ENCODE assay signal across 26 mouse cellular contexts in the genomic region with DNA sequence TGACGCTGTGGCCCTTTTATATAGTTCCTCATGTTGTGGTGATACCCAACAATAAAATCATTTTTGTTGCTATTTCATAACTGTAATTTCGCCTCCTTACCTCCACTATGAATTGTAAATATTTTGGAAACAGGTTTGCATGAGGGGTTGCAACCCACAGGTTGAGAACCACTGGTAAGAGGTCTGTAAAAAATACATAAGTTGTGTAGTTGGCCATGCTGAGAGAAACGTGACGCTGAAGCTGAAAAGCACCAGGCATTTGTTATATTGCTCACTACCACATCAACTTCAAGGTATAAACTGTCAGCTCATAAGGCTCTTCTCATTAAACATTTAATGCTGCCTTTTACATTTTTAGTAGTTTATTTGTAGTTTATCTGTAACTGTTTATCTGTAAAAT. TPM values are rescaled to one million over a fixed set of nuclear protein-coding genes. Genes with fewer than 3 reads are reported as not detected.
DNase-seq lines count a peak whose midpoint lies in the region; ATAC-seq and TF ChIP-seq lines count a peak whose summit lies in the region.
"Had no signal": no experiment of that assay in that cellular context is flagged by ENCODE, and none has a peak within 500 bp of the region (broad histone marks: within the 10 kb centered on the region; RNA-seq: fewer than 3 reads in every experiment).

No protein-coding gene starts in this region.

- DNase-seq in heart, adult 2 months: no peak
- DNase-seq in heart, postnatal 25 days (ENCODE audit: low spot score): no peak
- DNase-seq in heart, adult 8-10 months (ENCODE audit: low spot score): no peak
- DNase-seq in midbrain, embryonic 11.5 days (ENCODE audit: low spot score, missing footprints): peak; percentile 53
- DNase-seq: adrenal gland, postnatal 10 days; adrenal gland, postnatal 36 days; B cell, adult 2 months; cerebellum, adult 18-20 months; cerebellum, adult 9-10 months; cerebellum, postnatal 14 days; gastrocnemius, postnatal 14 days; heart, postnatal 10 days; heart, postnatal 4 days; kidney, adult 18-20 months had no signal

- no peak overlapping the region for H3K4me3 ChIP-seq in heart, adult 2 months
- H3K4me3 ChIP-seq in heart, embryonic 16.5 days (ENCODE audit: low read length): no peak overlapping the region
- H3K4me3 ChIP-seq in midbrain, embryonic 11.5 days (ENCODE audit: low read depth, low read length): no peak overlapping the region
- H3K4me3 ChIP-seq in midbrain, embryonic 16.5 days (ENCODE audit: low read depth, low read length): no peak overlapping the region
- H3K4me3 ChIP-seq: forebrain, embryonic 10.5 days; forebrain, embryonic 13.5 days had no signal

- intact Hi-C loops in heart, adult 2 months (cut with DNase I): loop anchor here (10.0 kb wide), 1 partner anchor 259 kb away; no protein-coding TSS in a partner anchor
- intact Hi-C loops in heart, postnatal 25 days (cut with DNase I): loop anchor here (5.0 kb wide), 3 partner anchors 52 to 233 kb away; no protein-coding TSS in a partner anchor

- no peaks in the 10 kb centered on the region for H3K27me3 ChIP-seq in heart, adult 2 months (ENCODE audit: control insufficient read depth, insufficient read depth, low read length)
- H3K27me3 ChIP-seq in heart, embryonic 16.5 days (ENCODE audit: control insufficient read depth, insufficient read depth, low read length): no peaks in the 10 kb centered on the region
- H3K27me3 ChIP-seq in midbrain, embryonic 11.5 days (ENCODE audit: control insufficient read depth, insufficient read depth, low read length): no peaks in the 10 kb centered on the region
- no peaks in the 10 kb centered on the region for H3K27me3 ChIP-seq in midbrain, embryonic 16.5 days (ENCODE audit: control insufficient read depth, insufficient read depth, low read depth, low read length)
- H3K27me3 ChIP-seq: CH12.LX; forebrain, embryonic 13.5 days; Patski had no signal

- no peak for TF ChIP-seq CTCF in heart, adult 2 months (IDR thresholded peaks at IDR 0.05)

- peak; percentile 64 for TF ChIP-seq POLR2A in heart, adult 2 months (IDR thresholded peaks at IDR 0.05; ENCODE audit: insufficient read depth, low read depth, low read length)

- H3K36me3 ChIP-seq in heart, adult 2 months (ENCODE audit: control insufficient read depth, insufficient read depth, low read length): peaks cover 47% of the 10 kb centered on the region
- H3K36me3 ChIP-seq in heart, embryonic 16.5 days (ENCODE audit: control insufficient read depth, insufficient read depth): peaks cover 16% of the 10 kb centered on the region; the same call in 1 of the 2 replicates
- H3K36me3 ChIP-seq in midbrain, embryonic 11.5 days (ENCODE audit: control insufficient read depth, insufficient read depth, low read length): no peaks in the 10 kb centered on the region
- H3K36me3 ChIP-seq in midbrain, embryonic 16.5 days (ENCODE audit: control insufficient read depth, insufficient read depth, low read length): no peaks in the 10 kb centered on the region
- H3K36me3 ChIP-seq: G1E had no signal

- no peak overlapping the region for H3K9ac ChIP-seq in heart, adult 2 months (ENCODE audit: low read depth, low read length)
- peak overlapping the region; percentile 42 for H3K9ac ChIP-seq in heart, embryonic 16.5 days (ENCODE audit: low read length)
- no peak overlapping the region for H3K9ac ChIP-seq in midbrain, embryonic 11.5 days (ENCODE audit: low read length)
- no peak overlapping the region for H3K9ac ChIP-seq in midbrain, embryonic 16.5 days (ENCODE audit: low read depth, low read length)
- H3K9ac ChIP-seq: forebrain, embryonic 13.5 days; hindbrain, embryonic 14.5 days had no signal

- peak overlapping the region; percentile 21 for H3K27ac ChIP-seq in heart, adult 2 months
- peak overlapping the region; percentile 64; the same call in 1 of the 2 replicates for H3K27ac ChIP-seq in heart, embryonic 16.5 days (ENCODE audit: low read length)
- H3K27ac ChIP-seq in midbrain, embryonic 11.5 days (ENCODE audit: low read depth, low read length): no peak overlapping the region
- no peak overlapping the region for H3K27ac ChIP-seq in midbrain, embryonic 16.5 days (ENCODE audit: low read length)
- H3K27ac ChIP-seq: forebrain, embryonic 10.5 days; forebrain, embryonic 13.5 days; hindbrain, embryonic 14.5 days; hindbrain, postnatal 0 days had no signal

- no peak for TF ChIP-seq EP300 in heart, adult 2 months (IDR thresholded peaks at IDR 0.05; ENCODE audit: insufficient read depth, low read depth, low read length)

- H3K9me3 ChIP-seq in heart, embryonic 16.5 days (replicated peaks; ENCODE audit: control insufficient read depth, low read length): no peaks in the 10 kb centered on the region
- H3K9me3 ChIP-seq in midbrain, embryonic 11.5 days (ENCODE audit: control insufficient read depth, low read length): no peaks in the 10 kb centered on the region
- no peaks in the 10 kb centered on the region for H3K9me3 ChIP-seq in midbrain, embryonic 16.5 days (replicated peaks; ENCODE audit: control insufficient read depth, low read length, poor library complexity, severe bottlenecking)
- H3K9me3 ChIP-seq: forebrain, embryonic 10.5 days; forebrain, embryonic 13.5 days; G1E had no signal

- peaks cover 2% of the 10 kb centered on the region; the same call in 1 of the 2 replicates for H3K79me2 ChIP-seq in heart, adult 2 months (replicated peaks; ENCODE audit: control insufficient read depth, insufficient read depth, low read length)

- H3K4me2 ChIP-seq in heart, embryonic 16.5 days (ENCODE audit: low read depth, low read length): no peak overlapping the region
- H3K4me2 ChIP-seq in midbrain, embryonic 11.5 days: no peak overlapping the region
- H3K4me2 ChIP-seq in midbrain, embryonic 16.5 days (ENCODE audit: low read length): no peak overlapping the region
- H3K4me2 ChIP-seq: forebrain, embryonic 13.5 days; hindbrain, embryonic 14.5 days had no signal

- ATAC-seq in heart, embryonic 16.5 days (replicated peaks; ENCODE audit: extremely low read depth, insufficient read depth, low FRiP score): no peak
- no peak for ATAC-seq in midbrain, embryonic 11.5 days (ENCODE audit: low FRiP score)
- ATAC-seq in midbrain, embryonic 16.5 days: no peak
- ATAC-seq: forebrain, embryonic 13.5 days; forebrain, embryonic 16.5 days; hindbrain, postnatal 0 days; inflammation-experienced regulatory T-cells, adult 6 months; intestine, embryonic 16.5 days; Patski had no signal

- WGBS in heart, adult 2 months: 60% methylated on average over 4 of the region's 4 CpGs
- 64% methylated on average over 4 of the region's 4 CpGs for WGBS in heart, embryonic 16.5 days
- WGBS in midbrain, embryonic 11.5 days: 89% methylated on average over 4 of the region's 4 CpGs
- WGBS in midbrain, embryonic 16.5 days: 95% methylated on average over 4 of the region's 4 CpGs

- peaks cover 11% of the 10 kb centered on the region for H3K4me1 ChIP-seq in heart, adult 2 months (ENCODE audit: control insufficient read depth, insufficient read depth, low read length)
- H3K4me1 ChIP-seq in heart, embryonic 16.5 days (ENCODE audit: control insufficient read depth, insufficient read depth, low read length): peaks cover 7% of the 10 kb centered on the region; the same call in 1 of the 2 replicates
- H3K4me1 ChIP-seq in midbrain, embryonic 11.5 days (ENCODE audit: control insufficient read depth, insufficient read depth, low read length): no peaks in the 10 kb centered on the region
- no peaks in the 10 kb centered on the region for H3K4me1 ChIP-seq in midbrain, embryonic 16.5 days (ENCODE audit: control insufficient read depth, insufficient read depth, low read length)
- H3K4me1 ChIP-seq: forebrain, embryonic 10.5 days had no signal

RNA-seq across cellular contexts. Expression of a gene that starts 8.0 kb away (rescaled TPM):
- total RNA-seq in heart, adult 2 months (2021): 1,000 to 10,000 TPM; 5,608 to 7,152 TPM
- 9,883 and 19,352 TPM in 2 replicates for polyA plus RNA-seq in heart, adult 2 months (2012; rRNA removed)
- total RNA-seq in heart, postnatal 25 days (2021): 1,000 to 10,000 TPM; 6,036 to 6,221 TPM
- 1,143 and 1,291 TPM in 2 replicates for polyA plus RNA-seq in heart, embryonic 16.5 days (2015; fragmentation: Nextera tagmentation; extraction: Ambion mirVana)
- 1,000 to 10,000 TPM; 7,188 to 8,681 (median 7,674) TPM for total RNA-seq in heart, adult 8-10 months (2022)
- polyA plus RNA-seq in midbrain, embryonic 11.5 days (2014; fragmentation: Nextera tagmentation; extraction: Ambion mirVana): 1.1 and 1.4 TPM in 2 replicates
- polyA plus RNA-seq in midbrain, embryonic 16.5 days (2015; fragmentation: Nextera tagmentation; extraction: Ambion mirVana): 0.75 and 0.88 TPM in 2 replicates
- total RNA-seq: CH12.LX, G1E had no signal
- polyA plus RNA-seq: G1E had no signal

RNA-seq across cellular contexts. Expression of a gene that starts 34.2 kb away (rescaled TPM):
- total RNA-seq in heart, adult 2 months (2021): 10 to 100 TPM; 16.2 to 16.5 TPM
- 4.3 and 8.3 TPM in 2 replicates for polyA plus RNA-seq in heart, adult 2 months (2012; rRNA removed)
- total RNA-seq in heart, postnatal 25 days (2021): 10 to 100 TPM; 14.5 to 16.1 TPM
- 4.7 and 5.1 TPM in 2 replicates for polyA plus RNA-seq in heart, embryonic 16.5 days (2015; fragmentation: Nextera tagmentation; extraction: Ambion mirVana)
- 10 to 100 TPM; 13.1 to 16.0 (median 14.3) TPM for total RNA-seq in heart, adult 8-10 months (2022)
- polyA plus RNA-seq in midbrain, embryonic 11.5 days (2014; fragmentation: Nextera tagmentation; extraction: Ambion mirVana): 3.8 and 4.4 TPM in 2 replicates
- polyA plus RNA-seq in midbrain, embryonic 16.5 days (2015; fragmentation: Nextera tagmentation; extraction: Ambion mirVana): 3.9 TPM in 2 replicates
- polyA plus RNA-seq: G1E had no signal

Comparison
In these comparisons a context has a peak if more than half of its experiments do, and no peak if none do; other contexts are left out.
1. H3K27ac ChIP-seq: peak in heart, adult 2 months (single experiment) and heart, embryonic 16.5 days (single experiment); none in midbrain, embryonic 11.5 days (single experiment) and midbrain, embryonic 16.5 days (single experiment).
2. RNA of a gene that starts 8.0 kb away (polyA plus RNA-seq): 9,883 to 19,352 TPM in heart, adult 2 months and 1,143 to 1,291 TPM in heart, embryonic 16.5 days; 1.1 to 1.4 TPM in midbrain, embryonic 11.5 days and 0.75 to 0.88 TPM in midbrain, embryonic 16.5 days; every median in the first group is over 100 times any median in the second.